8 mouse cellular contexts compared by ENCODE assay signal in genomic region chr9:52168686-52169270, GRCm38 (mm10). TPM values are rescaled to one million over a fixed set of nuclear protein-coding genes. Genes with fewer than 3 reads are reported as not detected.
A peak's percentile ranks its signal among the peaks of the same experiment; 100 is the strongest.
DNase-seq lines count a peak whose midpoint lies in the region; ATAC-seq lines count a peak whose summit lies in the region.

No protein-coding gene starts in this region.

- WGBS in embryonic facial prominence, embryonic 14.5 days = 2% methylated on average over 11 of the region's 34 CpGs
- WGBS in heart, embryonic 11.5 days (ENCODE audit: insufficient replicate concordance) = 2% methylated on average over 33 of the region's 34 CpGs
- WGBS in kidney, embryonic 16.5 days = under 1% methylated on average over 22 of the region's 34 CpGs
- under 1% methylated on average over 32 of the region's 34 CpGs for WGBS in liver, embryonic 13.5 days (ENCODE audit: insufficient replicate concordance)
- under 1% methylated on average over 22 of the region's 34 CpGs for WGBS in neural tube, embryonic 12.5 days

- peaks cover 21% of the 10 kb centered on the region; the same call in 1 of the 2 replicates for H3K4me1 ChIP-seq in embryonic facial prominence, embryonic 14.5 days (ENCODE audit: control insufficient read depth, insufficient read depth, low read length)
- H3K4me1 ChIP-seq in heart, embryonic 11.5 days (ENCODE audit: control insufficient read depth, insufficient read depth, low read length) = peaks cover 7% of the 10 kb centered on the region; the same call in 1 of the 2 replicates
- peaks cover 26% of the 10 kb centered on the region for H3K4me1 ChIP-seq in kidney, embryonic 16.5 days (ENCODE audit: insufficient read depth, low read length)
- H3K4me1 ChIP-seq in liver, embryonic 13.5 days (replicated peaks) = peaks cover 36% of the 10 kb centered on the region
- peaks cover 8% of the 10 kb centered on the region for H3K4me1 ChIP-seq in neural tube, embryonic 12.5 days

- peak overlapping the region; percentile 91 for H3K4me3 ChIP-seq in embryonic facial prominence, embryonic 14.5 days (ENCODE audit: low read depth, low read length)
- peak overlapping the region; percentile 78 for H3K4me3 ChIP-seq in heart, embryonic 11.5 days (ENCODE audit: low read depth, low read length)
- H3K4me3 ChIP-seq in kidney, embryonic 16.5 days (ENCODE audit: low read length) = peak overlapping the region; percentile 91
- H3K4me3 ChIP-seq in liver, embryonic 13.5 days (replicated peaks) = peak overlapping the region; percentile 71
- peak overlapping the region; percentile 85 for H3K4me3 ChIP-seq in neural tube, embryonic 12.5 days

- peak overlapping the region; percentile 92 for H3K27ac ChIP-seq in embryonic facial prominence, embryonic 14.5 days (replicated peaks; ENCODE audit: low read depth, low read length)
- peak overlapping the region; percentile 94 for H3K27ac ChIP-seq in heart, embryonic 11.5 days (ENCODE audit: low read depth, low read length)
- peak overlapping the region; percentile 94 for H3K27ac ChIP-seq in kidney, embryonic 16.5 days (ENCODE audit: low read length)
- 0 out of 2 replicates have a peak overlapping the region, but pooled peaks have one; percentile 13 for H3K27ac ChIP-seq in liver, embryonic 13.5 days
- peak overlapping the region; percentile 92 for H3K27ac ChIP-seq in neural tube, embryonic 12.5 days

- H3K4me2 ChIP-seq in embryonic facial prominence, embryonic 14.5 days (ENCODE audit: low read depth, low read length) = peak overlapping the region; percentile 61
- H3K4me2 ChIP-seq in heart, embryonic 11.5 days = peak overlapping the region; percentile 77
- H3K4me2 ChIP-seq in kidney, embryonic 16.5 days (replicated peaks; ENCODE audit: low read depth, low read length) = peak overlapping the region; percentile 81
- peak overlapping the region; percentile 86 for H3K4me2 ChIP-seq in liver, embryonic 13.5 days
- H3K4me2 ChIP-seq in neural tube, embryonic 12.5 days (replicated peaks) = peak overlapping the region; percentile 75

- peak; percentile 92 for ATAC-seq in embryonic facial prominence, embryonic 14.5 days (ENCODE audit: low read depth)
- ATAC-seq in heart, embryonic 11.5 days (replicated peaks; ENCODE audit: insufficient number of reproducible peaks, low FRiP score, low TSS enrichment) = peak; percentile 81
- peak; percentile 92 for ATAC-seq in kidney, embryonic 16.5 days (ENCODE audit: low FRiP score, low TSS enrichment)
- ATAC-seq in liver, embryonic 13.5 days (ENCODE audit: low read depth) = peak; percentile 72
- ATAC-seq in neural tube, embryonic 12.5 days (ENCODE audit: low FRiP score, low read depth) = peak; percentile 88

- no peaks in the 10 kb centered on the region for H3K36me3 ChIP-seq in embryonic facial prominence, embryonic 14.5 days (ENCODE audit: control insufficient read depth, insufficient read depth, low read length)
- H3K36me3 ChIP-seq in heart, embryonic 11.5 days (ENCODE audit: control insufficient read depth, insufficient read depth, low read length) = no peaks in the 10 kb centered on the region
- no peaks in the 10 kb centered on the region for H3K36me3 ChIP-seq in kidney, embryonic 16.5 days (ENCODE audit: insufficient read depth, low read length)
- no peaks in the 10 kb centered on the region for H3K36me3 ChIP-seq in liver, embryonic 13.5 days
- H3K36me3 ChIP-seq in neural tube, embryonic 12.5 days = no peaks in the 10 kb centered on the region

- peak; percentile 56 for DNase-seq in A20 (ENCODE audit: low read depth, low spot score)
- DNase-seq in adrenal gland, postnatal 14 days = peak; percentile 91
- peak; percentile 95 for DNase-seq in embryonic facial prominence, embryonic 14.5 days (ENCODE audit: low spot score)
- DNase-seq in liver, embryonic 13.5 days = peak; percentile 34
- peak; percentile 80 for DNase-seq in testis, postnatal 10 days (ENCODE audit: low spot score)

- H3K27me3 ChIP-seq in embryonic facial prominence, embryonic 14.5 days (replicated peaks; ENCODE audit: control insufficient read depth, insufficient read depth, low read length) = no peaks in the 10 kb centered on the region; the same call in 1 of the 2 replicates
- H3K27me3 ChIP-seq in heart, embryonic 11.5 days (ENCODE audit: control insufficient read depth, insufficient read depth, low read length) = peaks cover 9% of the 10 kb centered on the region; the same call in 1 of the 2 replicates
- H3K27me3 ChIP-seq in kidney, embryonic 16.5 days (ENCODE audit: insufficient read depth, low read length) = no peaks in the 10 kb centered on the region
- peaks cover 50% of the 10 kb centered on the region for H3K27me3 ChIP-seq in liver, embryonic 13.5 days
- no peaks in the 10 kb centered on the region for H3K27me3 ChIP-seq in neural tube, embryonic 12.5 days (replicated peaks)

- no peaks in the 10 kb centered on the region for H3K9me3 ChIP-seq in embryonic facial prominence, embryonic 14.5 days (ENCODE audit: control insufficient read depth, low read length)
- no peaks in the 10 kb centered on the region for H3K9me3 ChIP-seq in heart, embryonic 11.5 days (replicated peaks; ENCODE audit: control insufficient read depth, low read length)
- no peaks in the 10 kb centered on the region for H3K9me3 ChIP-seq in kidney, embryonic 16.5 days (ENCODE audit: low read length)
- no peaks in the 10 kb centered on the region for H3K9me3 ChIP-seq in liver, embryonic 13.5 days (replicated peaks)
- H3K9me3 ChIP-seq in neural tube, embryonic 12.5 days = no peaks in the 10 kb centered on the region

- peak overlapping the region; percentile 95 for H3K9ac ChIP-seq in embryonic facial prominence, embryonic 14.5 days (ENCODE audit: low read depth, low read length)
- peak overlapping the region; percentile 96 for H3K9ac ChIP-seq in heart, embryonic 11.5 days (ENCODE audit: low read depth, low read length)
- H3K9ac ChIP-seq in kidney, embryonic 16.5 days (replicated peaks; ENCODE audit: low read length) = peak overlapping the region; percentile 97
- H3K9ac ChIP-seq in liver, embryonic 13.5 days = peak overlapping the region; percentile 79
- H3K9ac ChIP-seq in neural tube, embryonic 12.5 days = peak overlapping the region; percentile 99

RNA-seq across cellular contexts. Expression of gene Zc3h12c, which starts 0.4 kb away (rescaled TPM):
- total RNA-seq in adrenal gland, postnatal 14 days (2021) = 17.2 and 21.5 TPM in 2 replicates
- 4.4 and 4.9 TPM in 2 replicates for polyA plus RNA-seq in embryonic facial prominence, embryonic 14.5 days (2014; fragmentation: Nextera tagmentation; extraction: Ambion mirVana)
- 3.8 and 4.3 TPM in 2 replicates for polyA plus RNA-seq in heart, embryonic 11.5 days (2014; fragmentation: Nextera tagmentation; extraction: Ambion mirVana)
- polyA plus RNA-seq in kidney, embryonic 16.5 days (2015; fragmentation: Nextera tagmentation; extraction: Ambion mirVana) = 3.0 and 3.4 TPM in 2 replicates
- polyA plus RNA-seq in liver, embryonic 13.5 days (2015; fragmentation: Nextera tagmentation; extraction: Ambion mirVana) = 0.40 and 0.45 TPM in 2 replicates
- polyA plus RNA-seq in neural tube, embryonic 12.5 days (2016; fragmentation: Nextera tagmentation; extraction: Ambion mirVana) = 8.0 and 8.3 TPM in 2 replicates

Comparison
In these comparisons a context has a peak if more than half of its experiments do, and no peak if none do; other contexts are left out.
1. Peak in every context shown above with its lines: DNase-seq, ATAC-seq, H3K4me3 ChIP-seq and H3K27ac ChIP-seq.
2. DNase-seq: peak in every context shown above with its lines; median percentile 95 in embryonic facial prominence, embryonic 14.5 days; 91 in adrenal gland, postnatal 14 days; 80 in testis, postnatal 10 days; 56 in A20; 34 in liver, embryonic 13.5 days.
3. H3K27ac ChIP-seq: peak in every context shown above with its lines; median percentile 94 in heart, embryonic 11.5 days; 94 in kidney, embryonic 16.5 days; 92 in embryonic facial prominence, embryonic 14.5 days; 92 in neural tube, embryonic 12.5 days; 13 in liver, embryonic 13.5 days.